13 mouse cellular contexts compared by ENCODE assay signal in genomic region chr7:28916491-28916890, GRCm38 (mm10). TPM values are rescaled to one million over a fixed set of nuclear protein-coding genes. Genes with fewer than 3 reads are reported as not detected.
DNase-seq lines count a peak whose midpoint lies in the region; ATAC-seq and TF ChIP-seq lines count a peak whose summit lies in the region.
"Had no signal": no experiment of that assay in that cellular context is flagged by ENCODE, and none has a peak within 500 bp of the region (broad histone marks: within the 10 kb centered on the region; RNA-seq: fewer than 3 reads in every experiment).

No protein-coding gene starts in this region.

- no peaks in the 10 kb centered on the region for H3K27me3 ChIP-seq in liver, postnatal 0 days (ENCODE audit: insufficient read depth, low read length)
- no peaks in the 10 kb centered on the region for H3K27me3 ChIP-seq in liver, embryonic 11.5 days (replicated peaks; ENCODE audit: control insufficient read depth, insufficient read depth, low read length)
- no peaks in the 10 kb centered on the region for H3K27me3 ChIP-seq in splenic B cell, adult 2 months (ENCODE audit: control insufficient read depth, insufficient read depth, low read length, poor library complexity, severe bottlenecking)
- H3K27me3 ChIP-seq: limb, embryonic 12.5 days had no signal

- peak overlapping the region; percentile 79 for H3K27ac ChIP-seq in liver, postnatal 0 days (ENCODE audit: low read depth)
- H3K27ac ChIP-seq in liver, embryonic 11.5 days (ENCODE audit: low read depth, low read length) = no peak overlapping the region
- H3K27ac ChIP-seq in brown adipose tissue, adult 24 weeks (replicated peaks; ENCODE audit: low read depth, low read length) = peak overlapping the region; percentile 25; the same call in 1 of the 2 replicates
- H3K27ac ChIP-seq: limb, embryonic 12.5 days had no signal

- TF ChIP-seq CTCF in liver, postnatal 0 days (IDR thresholded peaks at IDR 0.05; ENCODE audit: low read depth) = peak; percentile 74

- no peak overlapping the region for H3K9ac ChIP-seq in liver, postnatal 0 days (replicated peaks)
- no peak overlapping the region for H3K9ac ChIP-seq in liver, embryonic 11.5 days (ENCODE audit: low read depth, low read length)
- H3K9ac ChIP-seq: limb, embryonic 12.5 days had no signal

- intact Hi-C loops in left cerebral cortex, postnatal 4 days (cut with DNase I) = no loop called here

- no peak for TF ChIP-seq EP300 in liver, postnatal 0 days (IDR thresholded peaks at IDR 0.05; ENCODE audit: low read depth)

- H3K4me2 ChIP-seq in liver, postnatal 0 days (ENCODE audit: low read depth, low read length) = no peak overlapping the region
- H3K4me2 ChIP-seq in liver, embryonic 11.5 days = no peak overlapping the region
- H3K4me2 ChIP-seq: limb, embryonic 12.5 days had no signal

- no peaks in the 10 kb centered on the region for H3K9me3 ChIP-seq in liver, postnatal 0 days (ENCODE audit: low read length)
- no peaks in the 10 kb centered on the region for H3K9me3 ChIP-seq in liver, embryonic 11.5 days (ENCODE audit: control insufficient read depth, low read length)
- H3K9me3 ChIP-seq: limb, embryonic 12.5 days had no signal

- peaks cover 36% of the 10 kb centered on the region for H3K4me1 ChIP-seq in liver, postnatal 0 days (ENCODE audit: insufficient read depth)
- peaks cover 39% of the 10 kb centered on the region for H3K4me1 ChIP-seq in liver, embryonic 11.5 days (replicated peaks; ENCODE audit: control insufficient read depth, insufficient read depth, low read length)
- peaks cover 65% of the 10 kb centered on the region for H3K4me1 ChIP-seq in brown adipose tissue, adult 24 weeks (ENCODE audit: control insufficient read depth, insufficient read depth, insufficient read length, low read length)

- no peak overlapping the region for H3K4me3 ChIP-seq in liver, postnatal 0 days (ENCODE audit: low read depth, low read length)
- H3K4me3 ChIP-seq in liver, embryonic 11.5 days (ENCODE audit: low read depth, low read length) = no peak overlapping the region
- H3K4me3 ChIP-seq in brown adipose tissue, adult 24 weeks (ENCODE audit: insufficient read depth, low read depth, low read length) = no peak overlapping the region
- H3K4me3 ChIP-seq: erythroblast, embryonic 14.5 days; limb, embryonic 12.5 days had no signal

- no peak for ATAC-seq in liver, postnatal 0 days
- no peak for ATAC-seq in liver, embryonic 11.5 days (replicated peaks; ENCODE audit: low FRiP score)

- peaks cover 65% of the 10 kb centered on the region for H3K36me3 ChIP-seq in liver, postnatal 0 days (replicated peaks; ENCODE audit: insufficient read depth, low read length)
- H3K36me3 ChIP-seq in liver, embryonic 11.5 days (ENCODE audit: control insufficient read depth, insufficient read depth, low read length) = peaks cover 58% of the 10 kb centered on the region
- peaks cover 7% of the 10 kb centered on the region for H3K36me3 ChIP-seq in splenic B cell, adult 2 months (ENCODE audit: control insufficient read depth, insufficient read depth, low read length, poor library complexity, severe bottlenecking)

- DNase-seq in adrenal gland, postnatal 14 days = peak; percentile 27
- no peak for DNase-seq in adrenal gland, adult 2 months
- DNase-seq in liver, postnatal 0 days = no peak
- no peak for DNase-seq in liver, embryonic 11.5 days (ENCODE audit: low spot score)
- peak; percentile 75 for DNase-seq in splenic B cell, adult 2 months (ENCODE audit: low read depth, low spot score)
- no peak for DNase-seq in right cerebral cortex, postnatal 10 days (ENCODE audit: low spot score in 2 of 2)
- no peak for DNase-seq in left cerebral cortex, postnatal 4 days
- DNase-seq: cerebellum, adult 11 months; heart, postnatal 4 days; kidney, postnatal 25 days had no signal

RNA-seq across cellular contexts. Expression of gene Capn12, which starts 35.3 kb away (rescaled TPM):
- 0.19 and 0.60 TPM in 2 replicates for total RNA-seq in adrenal gland, postnatal 14 days (2021)
- under 1 TPM in 1 of 2 experiments, not detected in 1; 0.14 TPM for total RNA-seq in adrenal gland, adult 2 months (2021)
- polyA plus RNA-seq in adrenal gland, adult 2 months (2012; rRNA removed) = 0.48 and 0.80 TPM in 2 replicates
- 0.09 and 0.23 TPM in 2 replicates for polyA plus RNA-seq in liver, postnatal 0 days (2015; fragmentation: Nextera tagmentation; extraction: Ambion mirVana)
- polyA plus RNA-seq in liver, embryonic 11.5 days (2014; fragmentation: Nextera tagmentation; extraction: Ambion mirVana) = 0.21 and 0.37 TPM in 2 replicates
- 0.63 and 0.71 TPM in 2 replicates for polyA plus RNA-seq in brown adipose tissue, adult 24 weeks (2012; ENCODE audit: insufficient read depth, insufficient read length, missing spikeins)
- under 1 TPM; 0.18 to 0.52 TPM for total RNA-seq in left cerebral cortex, postnatal 4 days (2021)
- polyA plus RNA-seq: erythroblast, embryonic 14.5 days had no signal

RNA-seq across cellular contexts. Expression of gene Actn4, which starts 45.6 kb away (rescaled TPM):
- 271 and 282 TPM in 2 replicates for total RNA-seq in adrenal gland, postnatal 14 days (2021)
- total RNA-seq in adrenal gland, adult 2 months (2021) = 100 to 1,000 TPM; 247 to 264 TPM
- polyA plus RNA-seq in adrenal gland, adult 2 months (2012; rRNA removed) = 301 and 316 TPM in 2 replicates
- 76.3 and 81.2 TPM in 2 replicates for polyA plus RNA-seq in liver, postnatal 0 days (2015; fragmentation: Nextera tagmentation; extraction: Ambion mirVana)
- polyA plus RNA-seq in liver, embryonic 11.5 days (2014; fragmentation: Nextera tagmentation; extraction: Ambion mirVana) = 191 and 209 TPM in 2 replicates
- polyA plus RNA-seq in brown adipose tissue, adult 24 weeks (2012; ENCODE audit: insufficient read depth, insufficient read length, missing spikeins) = 122 and 135 TPM in 2 replicates
- total RNA-seq in left cerebral cortex, postnatal 4 days (2021) = 100 to 1,000 TPM; 129 to 134 TPM

RNA-seq across cellular contexts. Expression of gene Lgals7, which starts 52.8 kb away (rescaled TPM):
- 1.1 TPM in 1 of 2 replicates, not detected in the other for total RNA-seq in adrenal gland, postnatal 14 days (2021)
- under 1 TPM; 0.69 to 0.81 TPM for total RNA-seq in adrenal gland, adult 2 months (2021)
- polyA plus RNA-seq in adrenal gland, adult 2 months (2012; rRNA removed) = 0.97 and 2.8 TPM in 2 replicates
- 0.14 and 0.34 TPM in 2 replicates for polyA plus RNA-seq in liver, postnatal 0 days (2015; fragmentation: Nextera tagmentation; extraction: Ambion mirVana)
- polyA plus RNA-seq in liver, embryonic 11.5 days (2014; fragmentation: Nextera tagmentation; extraction: Ambion mirVana) = not detected in 2 replicates
- 2.3 TPM in 1 of 2 replicates, not detected in the other for polyA plus RNA-seq in brown adipose tissue, adult 24 weeks (2012; ENCODE audit: insufficient read depth, insufficient read length, missing spikeins)
- total RNA-seq in left cerebral cortex, postnatal 4 days (2021) = 1 to 10 TPM; 2.3 to 3.7 TPM
- polyA plus RNA-seq: erythroblast, embryonic 14.5 days had no signal

Comparison
In these comparisons a context has a peak if more than half of its experiments do, and no peak if none do; other contexts are left out.
1. DNase-seq: peak in adrenal gland, postnatal 14 days (single experiment) and splenic B cell, adult 2 months (single experiment); none in adrenal gland, adult 2 months (single experiment), liver, postnatal 0 days (single experiment), liver, embryonic 11.5 days (single experiment), right cerebral cortex, postnatal 10 days (0 of 2) and left cerebral cortex, postnatal 4 days (single experiment).